Mouse (Mus musculus): Measurements from ENCODE around the gene Wwox.

Gene Wwox

DNA sequence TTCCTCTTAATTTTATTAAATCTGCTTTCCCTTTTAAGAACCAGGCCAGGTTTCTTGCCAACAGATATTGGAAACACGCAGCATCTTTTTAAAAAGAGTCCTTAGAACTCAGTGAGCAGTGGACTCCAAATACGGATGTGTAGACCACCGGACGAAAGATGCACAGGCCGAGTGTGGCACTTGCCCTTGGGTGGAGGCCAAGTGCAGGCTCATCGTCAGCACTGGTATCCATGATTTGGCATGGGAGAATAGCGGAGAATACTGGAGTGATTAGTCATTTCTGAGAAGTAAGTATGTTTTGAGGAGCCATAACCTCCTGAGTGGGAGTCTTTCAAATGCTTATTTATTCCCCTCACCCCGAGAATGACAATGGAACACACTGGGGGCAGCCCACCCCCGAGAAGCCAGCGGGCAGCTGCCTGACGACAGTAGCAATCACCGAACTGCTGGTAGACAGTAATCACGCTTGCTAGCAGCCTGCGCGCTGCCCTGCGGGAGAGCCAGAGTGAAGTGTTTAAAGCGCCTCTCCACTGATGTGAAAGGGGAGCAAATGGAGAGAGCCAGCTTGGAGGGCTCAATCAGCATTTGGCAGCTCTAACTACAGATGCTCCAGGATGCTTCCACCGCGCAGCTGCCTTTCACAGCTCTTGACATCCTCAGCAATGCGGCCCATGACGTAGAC, 29.2 kb downstream of the Wwox start:
- DNase-seq (ENCODE audit: low spot score) = no peak

- no peak for DNase-seq (ENCODE audit: low spot score)
These were observed 29.7 kb downstream of the Wwox start for GRCm38 (mm10) chr8:114469208-114469590.

GRCm38 (mm10) chr8:114473546-114473945, 34.1 kb downstream of the Wwox start:
- no peak for DNase-seq (ENCODE audit: low spot score)

DNA sequence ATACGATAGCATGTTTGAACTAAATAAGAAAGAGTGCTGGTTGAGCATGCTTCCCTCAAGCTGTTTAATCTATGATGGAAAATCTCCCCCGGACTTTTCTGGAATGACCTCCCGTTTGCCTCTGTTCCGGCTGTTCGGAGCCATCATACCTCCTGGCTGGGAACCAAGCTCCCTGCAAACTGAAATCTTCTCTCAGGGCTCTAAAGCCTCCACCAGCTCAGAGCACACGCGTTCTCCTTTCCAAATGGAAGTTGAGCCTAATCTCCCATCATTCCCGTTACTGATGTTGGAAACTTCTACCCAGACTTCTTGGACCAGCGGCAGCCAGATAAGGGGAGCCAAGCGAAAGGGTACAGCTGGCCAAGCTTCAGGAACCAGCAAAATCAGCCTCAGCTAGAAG, 37.5 kb downstream of the Wwox start:
- DNase-seq (ENCODE audit: low spot score) = no peak

GRCm38 (mm10) chr8:114477790-114478189, 38.3 kb downstream of the Wwox start:
- no peak for DNase-seq (ENCODE audit: low spot score)

DNA sequence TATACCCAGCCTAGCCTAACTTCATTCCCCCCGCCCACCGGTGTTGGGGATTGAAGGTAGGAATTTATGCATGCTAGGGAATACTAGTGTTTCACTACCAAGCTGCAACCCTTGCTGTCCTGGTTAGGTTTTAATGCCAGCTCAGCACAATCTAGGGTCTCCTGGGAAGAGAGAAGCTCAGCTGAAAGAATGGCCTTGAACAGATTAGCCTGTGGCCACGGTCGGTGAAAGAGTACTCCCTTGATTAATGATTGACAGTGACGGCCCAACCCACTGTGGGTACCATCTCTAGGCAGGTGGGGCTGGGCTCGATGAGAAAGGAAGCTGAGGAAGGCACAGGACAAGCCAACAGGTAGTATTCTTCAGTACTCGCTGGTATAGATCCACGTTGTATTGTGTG, 40.3 kb downstream of the Wwox start:
- no peak for DNase-seq (ENCODE audit: low spot score)

DNA sequence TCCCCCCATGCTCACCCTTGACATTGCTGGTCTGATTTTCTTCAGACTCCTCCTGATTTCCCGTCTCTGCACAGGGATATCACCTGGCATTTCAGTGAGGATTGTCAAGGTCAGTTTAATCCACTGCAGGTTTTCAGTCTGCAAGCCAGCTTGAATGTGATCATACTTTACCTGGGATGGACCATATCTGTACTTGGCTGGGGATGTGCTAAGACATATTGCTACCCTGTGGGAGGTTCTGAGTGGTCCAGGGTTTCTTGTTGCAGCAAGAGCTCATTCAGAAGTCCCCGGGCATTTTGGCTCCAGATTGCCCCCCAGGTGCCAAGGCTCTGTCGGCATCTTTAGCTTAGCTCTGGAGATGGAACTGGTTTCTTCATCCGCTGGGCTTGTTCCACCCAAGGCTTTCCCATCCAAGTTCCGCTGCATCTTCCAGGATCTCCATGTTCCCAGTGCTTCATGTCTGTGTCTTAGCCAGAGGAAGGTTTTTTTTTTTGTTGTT, 52.3 kb downstream of the Wwox start:
- no peak for DNase-seq (ENCODE audit: low spot score)

- DNase-seq (ENCODE audit: low spot score) = no peak
These were observed 60.1 kb downstream of the Wwox start for GRCm38 (mm10) chr8:114499448-114500144.

DNA sequence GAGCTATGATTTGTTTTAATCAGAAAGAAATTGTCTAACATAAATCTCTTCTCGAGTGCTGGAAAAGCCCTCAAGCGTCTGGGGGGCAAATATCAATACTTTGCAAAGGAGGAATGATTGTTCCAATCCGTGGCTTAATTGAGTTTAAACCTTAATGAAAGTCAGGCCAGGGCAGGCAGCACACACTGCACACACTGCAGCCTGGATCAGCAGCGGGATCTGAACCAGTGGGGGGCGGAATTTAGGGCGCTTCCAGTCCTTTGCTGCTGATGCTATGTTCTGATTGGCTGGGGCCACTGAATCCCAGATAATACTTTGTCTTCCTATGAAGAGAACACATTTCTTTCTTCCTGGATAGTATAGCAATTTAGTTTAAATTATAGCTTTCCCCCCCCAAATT, 62.5 kb downstream of the Wwox start:
- DNase-seq (ENCODE audit: low spot score) = no peak

DNA sequence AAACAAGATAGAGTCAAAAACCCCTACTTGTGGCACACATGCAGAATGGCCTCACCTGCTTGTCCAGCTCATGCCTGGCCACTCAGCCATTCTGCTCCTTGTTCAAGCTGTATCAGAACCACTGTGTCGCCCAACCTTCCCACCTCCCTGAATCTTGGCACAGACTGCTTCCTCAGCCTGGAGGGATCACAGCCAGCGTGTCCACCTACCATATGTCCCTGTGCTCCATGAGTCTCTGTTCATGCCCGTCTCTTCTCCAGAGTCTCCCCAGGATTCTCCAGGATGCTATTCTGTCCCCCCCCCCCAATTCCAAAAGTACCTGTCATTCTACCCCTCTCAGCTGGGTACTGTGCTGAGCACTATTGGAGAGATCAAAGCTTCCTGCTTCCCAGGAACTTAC, 63.7 kb downstream of the Wwox start:
- no peak for DNase-seq (ENCODE audit: low spot score)

- DNase-seq (ENCODE audit: low spot score) = no peak
These were observed 65.4 kb downstream of the Wwox start for GRCm38 (mm10) chr8:114504889-114505288.

DNA sequence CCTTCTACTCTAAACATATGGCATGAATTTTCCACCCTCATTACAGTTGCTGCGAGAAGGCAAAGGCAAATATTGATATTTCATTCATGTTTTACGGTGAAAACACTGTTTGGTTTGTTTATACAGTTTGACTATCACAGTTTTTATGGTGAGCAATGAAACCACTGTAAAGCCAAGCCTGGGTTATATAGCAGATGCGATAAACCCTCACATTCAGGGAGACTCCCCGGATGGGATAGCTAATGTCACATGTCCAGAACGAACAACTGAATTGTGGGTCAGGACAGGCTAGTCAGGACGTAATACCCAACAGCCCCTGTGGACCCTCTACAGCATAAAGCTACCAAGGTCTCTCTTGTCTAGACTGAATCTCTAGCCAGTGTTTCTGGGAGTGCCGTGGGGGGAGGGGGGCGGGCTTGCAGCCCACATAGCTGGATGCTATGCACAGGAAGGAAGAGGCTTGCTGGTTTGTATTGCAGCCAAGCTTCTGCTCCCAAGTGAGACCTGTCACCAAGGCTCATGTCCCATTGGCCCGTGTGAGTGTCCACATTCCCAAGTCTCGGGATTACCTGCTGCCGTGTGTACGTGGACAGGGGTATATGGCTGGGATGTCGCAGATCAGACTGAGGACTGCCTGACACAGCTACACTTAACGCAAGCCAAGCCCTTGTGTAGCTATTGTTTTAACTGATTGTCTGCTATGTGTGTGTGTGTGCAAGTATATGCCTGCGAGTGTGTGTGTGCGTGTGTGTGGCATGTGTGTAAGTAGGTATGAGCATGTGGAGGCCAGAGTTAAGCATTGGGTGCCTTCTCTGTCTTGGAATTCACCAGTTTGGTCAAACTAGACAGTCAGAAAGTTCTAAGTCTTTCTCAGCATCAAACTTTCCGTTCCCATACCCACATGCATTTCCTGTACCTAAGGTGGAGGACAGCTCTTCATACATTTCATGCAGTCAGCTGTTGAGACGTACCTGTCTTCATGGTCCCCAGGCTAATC, 66.2 kb downstream of the Wwox start:
- DNase-seq (ENCODE audit: low spot score) = no peak

- DNase-seq (ENCODE audit: low spot score) = no peak
These were observed 67.9 kb downstream of the Wwox start for GRCm38 (mm10) chr8:114507404-114507803.

GRCm38 (mm10) chr8:114510226-114510625, 70.8 kb downstream of the Wwox start:
- no peak for DNase-seq (ENCODE audit: low spot score)

DNA sequence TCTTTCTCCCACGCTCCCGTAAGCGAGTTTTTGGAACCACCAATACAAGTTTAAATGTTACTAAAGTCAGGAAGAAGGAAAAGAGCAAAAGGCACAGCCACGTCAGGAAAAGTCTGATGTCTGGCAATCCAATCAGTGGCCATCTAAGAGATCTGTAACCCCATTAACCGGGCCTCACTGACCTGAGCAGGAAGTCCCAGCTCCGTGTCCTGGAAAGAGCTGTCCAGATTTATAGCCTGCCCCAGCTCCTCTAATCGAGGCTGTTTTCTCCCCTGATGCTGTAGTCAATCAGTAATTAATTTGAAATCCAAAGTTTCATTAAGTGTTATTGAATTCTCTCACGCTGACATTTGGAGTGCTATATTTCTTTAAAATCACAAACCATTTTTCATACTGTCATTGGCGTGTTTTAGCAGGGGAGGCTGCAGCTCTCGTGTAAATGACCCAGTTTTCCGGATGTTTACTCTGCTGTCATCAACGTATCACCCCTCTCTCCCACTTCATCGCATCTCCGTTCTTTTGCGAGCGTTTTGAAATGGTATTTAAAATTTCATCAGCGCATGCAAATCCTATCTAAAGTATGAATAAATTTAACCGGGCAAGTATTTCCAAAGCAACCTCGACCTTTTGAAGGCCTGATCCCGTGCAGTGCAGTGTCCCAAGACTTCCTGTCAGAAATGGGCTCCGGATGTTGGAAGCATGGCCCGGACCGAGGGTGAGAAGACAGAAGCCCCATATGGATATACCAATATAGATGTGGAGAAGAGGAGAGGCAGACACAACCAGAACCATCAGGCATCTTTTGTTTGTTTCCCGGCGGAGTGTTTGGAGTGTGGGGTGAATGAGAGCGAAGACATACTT, 72.8 kb downstream of the Wwox start:
- no peak for DNase-seq (ENCODE audit: low spot score)

- DNase-seq (ENCODE audit: low spot score) = no peak
These were observed 75.2 kb downstream of the Wwox start for GRCm38 (mm10) chr8:114514692-114515091.

DNA sequence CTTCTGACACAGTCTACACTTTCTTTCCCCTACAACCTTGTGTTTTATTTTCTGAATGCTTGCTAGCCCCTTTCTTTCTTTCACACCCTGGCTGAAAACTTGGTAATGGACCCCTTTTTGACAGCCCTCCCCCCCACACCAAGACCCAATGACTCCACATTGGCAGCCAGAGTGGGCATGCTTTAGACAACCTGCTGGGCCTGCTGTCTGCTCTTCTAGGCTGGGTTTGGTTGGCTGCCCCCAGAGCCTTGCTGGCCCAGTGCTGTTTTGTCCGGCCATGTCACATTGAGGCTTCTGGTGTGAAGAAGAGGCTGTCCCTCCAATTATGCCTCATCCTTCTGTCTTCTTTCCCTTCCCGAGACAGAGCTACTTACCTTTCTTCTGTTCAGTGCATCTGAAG, 83.6 kb downstream of the Wwox start:
- DNase-seq (ENCODE audit: low spot score) = no peak

DNA sequence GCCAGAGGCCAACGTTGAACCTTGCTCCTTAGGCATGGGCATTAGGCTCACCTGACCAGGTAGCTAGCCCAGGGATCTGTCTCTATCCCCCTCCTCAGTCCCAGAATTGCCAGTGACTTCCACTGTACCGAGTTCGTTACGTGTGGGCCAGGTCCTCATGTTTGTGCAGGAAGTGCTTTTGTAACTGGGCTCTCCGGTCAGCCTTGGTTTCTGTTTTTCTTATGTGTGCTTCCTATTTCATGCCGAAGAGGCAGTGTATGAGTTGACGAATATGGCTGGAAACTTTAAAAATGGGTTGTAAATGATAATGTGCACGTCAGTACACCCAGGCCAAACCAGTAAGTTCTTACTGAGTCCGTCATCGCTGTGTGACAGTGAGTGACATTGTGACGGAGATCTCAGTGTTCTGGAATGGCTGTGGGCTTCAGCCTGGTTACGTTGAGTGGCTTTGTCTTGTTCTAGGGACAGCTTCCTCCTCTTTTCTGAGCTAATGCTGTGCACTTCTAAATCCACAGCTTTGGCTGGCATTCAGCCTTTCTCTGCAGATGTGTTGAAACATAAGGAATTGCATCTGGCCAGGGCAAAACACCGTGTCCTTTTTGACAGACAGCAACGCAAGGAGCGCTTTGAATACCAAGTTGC, 87.3 kb downstream of the Wwox start:
- no peak for DNase-seq (ENCODE audit: low spot score)

- no peak for DNase-seq (ENCODE audit: low spot score)
These were observed 88.3 kb downstream of the Wwox start for GRCm38 (mm10) chr8:114527648-114528221.

DNA sequence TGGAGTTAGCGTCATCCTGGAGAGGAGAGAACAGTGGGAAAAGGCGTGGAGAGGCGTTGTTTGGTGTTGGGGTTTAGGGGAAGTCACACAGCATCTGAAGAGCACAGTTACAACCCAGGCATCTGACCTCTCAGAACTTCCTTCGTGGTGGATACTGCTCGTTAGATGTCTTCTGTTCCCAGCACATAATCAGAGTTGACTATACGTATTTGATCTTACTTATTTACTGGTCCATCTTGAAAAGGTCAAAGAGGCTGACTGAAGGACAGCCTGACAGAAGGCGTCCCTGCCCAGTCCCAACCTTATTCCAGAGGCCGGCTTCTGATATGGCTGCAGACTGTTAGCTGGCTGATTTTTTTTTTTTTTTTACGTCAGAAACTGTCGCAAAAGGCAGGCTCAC, 90.1 kb downstream of the Wwox start:
- DNase-seq (ENCODE audit: low spot score) = no peak

- DNase-seq (ENCODE audit: low spot score) = no peak
These were observed 96.7 kb downstream of the Wwox start for GRCm38 (mm10) chr8:114536201-114536600.

Data from ovary, adult 18-20 months (tissue).